Mouse (Mus musculus) lung, postnatal 10 days (tissue): ENCODE measurements at regions not wholly inside any gene's neighbourhood (a gene's known extent, or its start where the extent isn't known, plus 50 kb on each side); places are given as distances from the start of the nearest gene placed in this dataset.

Source experiments
- DNase-seq: peaks from one replicate; pipeline ENCODE4 v3.0.0; 2021

GRCm38 (mm10) chr12:12882931-12883553 is 58.7 kb downstream of the Mycn start:
- no peak for DNase-seq

- DNase-seq: no peak
Measured at GRCm38 (mm10) chr12:12878031-12878430, 63.7 kb downstream of the Mycn start.

- no peak for DNase-seq
Measured at GRCm38 (mm10) chr12:12877539-12877938, 64.2 kb downstream of the Mycn start.

GRCm38 (mm10) chr12:12875976-12876745 is 65.6 kb downstream of the Mycn start:
- no peak for DNase-seq

GRCm38 (mm10) chr12:12873551-12873950 is 68.2 kb downstream of the Mycn start:
- no peak for DNase-seq

- DNase-seq: no peak
Measured at GRCm38 (mm10) chr12:12872974-12873373, 68.7 kb downstream of the Mycn start.

- DNase-seq: peak; percentile 20
Measured at GRCm38 (mm10) chr12:12871272-12871671, 70.4 kb downstream of the Mycn start.

DNA sequence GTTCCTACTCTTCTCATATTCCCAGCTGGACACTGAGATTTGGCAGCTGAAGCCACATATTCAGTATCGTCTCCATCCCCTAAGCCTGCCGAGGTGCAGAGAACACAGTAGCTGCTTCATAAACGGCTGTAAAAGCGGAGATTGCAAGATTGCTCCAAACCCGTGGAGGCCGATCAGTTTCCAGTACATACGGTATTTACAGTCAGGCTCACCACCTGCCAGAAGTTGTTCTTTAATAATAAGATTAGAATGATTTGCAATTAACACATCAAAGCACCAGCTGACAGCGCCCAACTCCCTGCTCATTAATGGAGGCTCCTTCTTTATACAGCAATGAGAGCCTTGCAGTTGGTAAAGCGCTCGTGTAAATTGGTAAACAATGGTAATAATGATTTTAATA is 75.1 kb downstream of the Mycn start:
- no peak for DNase-seq

- no peak for DNase-seq
Measured at GRCm38 (mm10) chr12:12850681-12851080, 91.0 kb downstream of the Mycn start.

- no peak for DNase-seq
Measured at GRCm38 (mm10) chr12:12846716-12847115, 95.0 kb downstream of the Mycn start.

DNA sequence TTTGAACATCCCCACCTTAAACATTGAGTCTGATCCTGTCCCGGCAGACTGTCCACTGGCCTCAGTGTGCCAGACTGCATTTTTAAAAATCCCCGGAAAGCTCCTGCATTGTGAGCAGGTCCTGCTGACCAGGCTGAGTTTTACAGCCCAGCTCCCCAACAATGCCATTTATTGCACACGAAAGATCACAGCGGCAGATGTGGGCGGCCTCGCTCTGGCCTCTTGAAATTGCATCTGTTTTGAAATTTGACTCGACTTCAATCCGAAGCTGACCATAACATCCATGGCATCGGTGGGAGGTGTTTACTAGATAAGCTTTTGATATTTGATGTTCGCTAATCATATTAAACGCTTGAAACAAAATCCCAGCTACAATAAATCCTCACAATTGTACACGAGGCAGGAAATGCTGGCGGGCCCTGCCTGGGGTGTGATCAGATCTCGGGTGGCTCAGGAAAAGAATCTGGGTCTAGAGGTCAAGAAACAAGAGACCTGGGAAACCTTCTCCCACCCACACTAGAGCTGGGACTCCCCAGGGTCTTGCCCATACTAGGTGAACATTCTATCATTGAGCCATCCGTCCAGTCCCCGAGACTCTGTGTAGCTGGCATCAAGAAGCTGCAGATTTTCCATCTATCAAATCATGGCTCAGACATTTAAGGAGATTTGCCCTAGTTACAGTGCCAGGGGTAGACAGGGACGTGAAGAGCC is 99.3 kb downstream of the Mycn start:
- no peak for DNase-seq

- DNase-seq: no peak
Measured at GRCm38 (mm10) chr12:12841385-12842238, 100.1 kb downstream of the Mycn start.

DNA sequence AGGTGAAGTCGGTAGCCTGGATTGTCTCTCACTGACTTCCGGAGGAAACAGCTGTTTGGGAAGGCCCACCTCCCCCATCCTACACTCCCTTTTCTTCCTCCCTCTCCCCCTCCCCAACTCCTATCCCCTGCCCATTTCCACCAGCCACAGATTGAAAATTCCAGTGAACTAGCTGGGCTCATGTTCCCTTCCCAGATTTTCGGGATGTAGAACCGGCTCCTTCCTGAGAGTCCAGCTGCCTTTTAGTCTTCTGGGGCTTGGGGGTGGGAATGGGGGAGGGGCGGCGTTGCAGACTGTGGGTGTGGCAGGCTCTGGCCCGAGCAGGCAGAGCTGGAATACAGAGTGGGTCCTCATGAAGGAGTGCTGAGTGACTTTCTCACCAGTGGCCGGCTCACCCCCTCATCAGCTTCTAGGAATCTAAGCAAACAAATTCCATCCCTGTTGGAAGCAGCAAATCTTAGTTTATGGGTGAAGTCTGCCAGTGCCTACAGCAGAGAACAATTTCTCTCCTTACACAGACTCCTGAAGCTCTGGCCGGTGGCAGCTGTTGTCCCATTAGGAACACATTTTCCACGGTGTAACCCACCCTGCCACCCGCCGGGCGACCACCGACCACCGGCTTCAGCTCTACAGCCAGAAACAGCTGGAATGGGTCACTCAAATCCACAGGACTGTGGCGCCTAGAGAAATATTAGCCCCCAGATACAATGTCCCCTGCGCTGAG is 100.9 kb downstream of the Mycn start:
- DNase-seq: peak; percentile 17

- DNase-seq: no peak
Measured at GRCm38 (mm10) chr12:12837775-12838174, 103.9 kb downstream of the Mycn start.

GRCm38 (mm10) chr12:12827821-12828641 is 113.7 kb downstream of the Mycn start:
- DNase-seq: no peak

DNA sequence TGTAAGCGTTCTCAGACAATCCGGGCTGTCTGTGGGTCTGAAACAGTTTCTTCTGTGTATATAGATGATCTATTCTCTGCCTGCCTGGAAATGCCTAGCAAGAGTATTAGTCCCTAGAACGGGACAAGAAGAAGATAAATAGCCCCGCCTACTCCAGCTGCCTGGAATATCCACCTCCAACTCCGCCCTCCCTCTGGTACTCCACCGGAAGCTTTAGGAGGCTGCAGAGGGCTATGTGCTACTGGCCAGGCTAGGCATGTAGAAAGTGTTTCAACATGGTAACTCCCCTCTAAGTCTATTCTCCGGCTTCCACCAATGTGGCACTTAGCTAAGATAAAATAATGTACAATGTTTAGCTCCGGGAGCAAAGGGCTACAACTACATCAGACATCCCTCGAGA is 114.3 kb downstream of the Mycn start:
- no peak for DNase-seq

DNA sequence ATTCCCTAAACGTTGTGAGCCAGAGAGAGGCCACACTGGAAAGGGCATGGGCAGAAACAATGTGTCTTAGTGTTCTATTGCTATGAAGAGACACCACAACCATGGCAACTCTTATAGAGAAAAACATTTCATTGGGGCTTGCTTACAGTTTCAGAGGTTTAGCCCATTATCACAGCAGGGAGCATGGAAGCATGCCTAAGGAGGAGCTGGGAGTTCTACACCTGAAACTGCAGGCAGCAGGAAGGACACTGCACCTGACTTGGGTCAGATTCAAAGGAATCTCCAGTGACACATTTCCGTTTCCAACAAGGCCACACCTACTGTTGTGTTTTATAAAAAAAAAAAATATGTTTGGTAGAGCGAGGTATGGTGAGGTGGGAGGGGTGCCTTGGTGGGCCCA is 115.3 kb downstream of the Mycn start:
- DNase-seq: no peak

DNA sequence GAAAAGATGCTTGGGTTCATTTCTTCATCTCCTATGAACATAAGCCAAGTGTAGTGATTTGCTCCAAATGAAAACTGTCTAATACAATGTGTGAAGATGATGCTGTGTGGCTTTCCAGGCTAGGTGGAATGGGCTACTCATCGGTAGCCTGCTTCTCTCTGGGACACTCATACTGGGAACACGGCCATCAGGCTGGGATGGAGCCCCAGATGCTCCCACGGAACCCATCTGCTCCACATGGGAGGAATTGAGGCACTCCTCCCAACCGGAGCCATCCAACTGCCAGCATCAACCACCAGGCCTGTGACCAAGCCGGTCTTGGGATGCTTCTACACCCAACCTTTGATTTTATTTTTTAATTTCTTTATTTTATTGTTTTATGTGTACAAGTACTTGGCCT is 115.9 kb downstream of the Mycn start:
- DNase-seq: no peak

GRCm38 (mm10) chr12:12821473-12821872 is 120.2 kb downstream of the Mycn start:
- no peak for DNase-seq

DNA sequence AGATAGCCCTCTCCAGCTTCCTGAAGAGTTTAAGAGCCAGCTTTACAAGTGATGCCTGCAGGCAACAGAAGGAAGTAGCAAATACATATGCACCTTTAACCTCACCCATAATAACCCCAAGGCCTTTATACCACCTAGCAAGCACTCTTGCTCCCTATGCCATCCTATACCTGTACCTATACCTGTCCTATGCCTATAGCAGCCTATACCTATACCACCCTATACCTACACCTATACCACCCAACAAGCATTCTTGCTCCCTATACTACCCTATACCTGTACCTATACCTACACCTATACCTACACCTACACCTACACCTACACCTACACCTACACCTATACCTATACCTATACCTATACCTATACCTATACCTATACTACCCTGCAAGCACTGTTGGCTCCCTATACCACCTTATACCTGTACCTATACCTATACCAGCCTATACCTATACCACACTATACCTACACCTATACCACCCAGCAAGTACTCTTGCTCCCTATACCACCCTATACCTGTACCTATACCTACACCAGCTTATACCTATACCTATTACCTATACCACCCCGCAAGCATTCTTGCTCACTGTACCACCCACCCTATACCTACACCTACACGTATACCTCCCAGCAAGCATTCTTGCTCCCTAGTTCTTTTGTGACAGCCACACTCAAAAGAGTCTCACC is 120.9 kb downstream of the Mycn start:
- DNase-seq: no peak

DNA sequence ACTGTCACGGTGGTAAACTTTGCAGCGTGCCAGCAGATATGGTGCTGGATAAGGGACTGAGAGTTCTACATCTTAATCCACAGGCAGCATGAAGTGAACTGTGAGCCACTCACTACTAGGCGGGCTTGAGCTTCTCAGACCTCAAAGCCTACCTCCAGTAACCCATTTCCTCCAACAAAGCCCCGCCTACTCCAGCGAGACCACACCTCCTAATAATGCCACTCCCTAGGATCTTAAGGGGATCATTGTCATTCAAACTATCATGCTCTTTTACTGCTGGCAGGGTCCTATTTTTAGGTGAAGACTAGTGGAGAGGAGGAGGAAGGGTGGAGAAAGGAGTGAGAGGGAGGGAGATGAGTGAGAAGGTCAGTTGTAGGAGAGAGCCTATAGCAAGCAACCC is 122.0 kb downstream of the Mycn start:
- DNase-seq: no peak
